Comparison of ENCODE assay signal across 11 mouse cellular contexts in genomic region chr8:84485864-84486263, GRCm38 (mm10).
A peak's percentile ranks its signal among the peaks of the same experiment; 100 is the strongest.
DNase-seq lines count a peak whose midpoint lies in the region; ATAC-seq and TF ChIP-seq lines count a peak whose summit lies in the region.
"Had no signal": no experiment of that assay in that cellular context is flagged by ENCODE, and none has a peak within 500 bp of the region (broad histone marks: within the 10 kb centered on the region; RNA-seq: fewer than 3 reads in every experiment).

No protein-coding gene starts in this region.

- 42% methylated on average over 7 of the region's 7 CpGs for WGBS in kidney, adult 2 months
- 69% methylated on average over 7 of the region's 7 CpGs for WGBS in kidney, embryonic 14.5 days

- DNase-seq in kidney, adult 2 months: peak; percentile 35
- peak; percentile 99 for DNase-seq in cerebellum, adult 11 months
- peak; percentile 45 for DNase-seq in heart, adult 8-10 months (ENCODE audit: low spot score)
- peak in 1 of 2 experiments; percentile 35 for DNase-seq in layer of hippocampus, adult 2 months (ENCODE audit: low spot score in 2 of 2)
- DNase-seq in urinary bladder, postnatal 36 days (ENCODE audit: low spot score in 2 of 2): no peak
- DNase-seq in B cell, adult 2 months: no peak

- no peaks in the 10 kb centered on the region for H3K4me1 ChIP-seq in kidney, adult 2 months (ENCODE audit: control insufficient read depth, insufficient read depth, low read length)
- H3K4me1 ChIP-seq in kidney, embryonic 14.5 days (ENCODE audit: control insufficient read depth, insufficient read depth, low read length): no peaks in the 10 kb centered on the region
- H3K4me1 ChIP-seq: embryonic facial prominence, embryonic 13.5 days had no signal

- no peak overlapping the region for H3K4me2 ChIP-seq in kidney, embryonic 14.5 days (replicated peaks; ENCODE audit: low read depth, low read length)
- H3K4me2 ChIP-seq: embryonic facial prominence, embryonic 13.5 days had no signal

- H3K27me3 ChIP-seq in kidney, adult 2 months (replicated peaks; ENCODE audit: control insufficient read depth, insufficient read depth, low read length): no peaks in the 10 kb centered on the region
- H3K27me3 ChIP-seq in kidney, embryonic 14.5 days (ENCODE audit: control insufficient read depth, insufficient read depth, low read length): no peaks in the 10 kb centered on the region
- H3K27me3 ChIP-seq: embryonic facial prominence, embryonic 13.5 days had no signal

- H3K4me3 ChIP-seq in kidney, adult 2 months (ENCODE audit: insufficient read depth, low read depth, low read length): no peak overlapping the region
- H3K4me3 ChIP-seq in kidney, embryonic 14.5 days (ENCODE audit: low read length): no peak overlapping the region
- no peak overlapping the region for H3K4me3 ChIP-seq in layer of hippocampus, adult 2 months
- H3K4me3 ChIP-seq: embryonic facial prominence, embryonic 13.5 days had no signal

- no peak for TF ChIP-seq POLR2A in kidney, adult 2 months (IDR thresholded peaks at IDR 0.05; ENCODE audit: low read depth, low read length)

- no peaks in the 10 kb centered on the region; the same call in 1 of the 2 replicates for H3K9me3 ChIP-seq in kidney, embryonic 14.5 days (ENCODE audit: control insufficient read depth, low read length)
- H3K9me3 ChIP-seq: embryonic facial prominence, embryonic 13.5 days had no signal

- no peak for ATAC-seq in kidney, embryonic 14.5 days (ENCODE audit: low FRiP score, low TSS enrichment)
- ATAC-seq: Patski had no signal

- TF ChIP-seq CTCF in kidney, adult 2 months (conservative IDR thresholded peaks at IDR 0.05; ENCODE audit: insufficient read depth, insufficient read length, low read depth, low read length): no peak
- no peak for TF ChIP-seq CTCF in layer of hippocampus, adult 2 months (conservative IDR thresholded peaks at IDR 0.05)

- no peak overlapping the region for H3K27ac ChIP-seq in kidney, adult 2 months (ENCODE audit: insufficient read depth, low read depth, low read length)
- no peak overlapping the region for H3K27ac ChIP-seq in kidney, embryonic 14.5 days (ENCODE audit: low read depth, low read length)
- peak overlapping the region; percentile 36; the same call in 1 of the 2 replicates for H3K27ac ChIP-seq in layer of hippocampus, adult 2 months
- H3K27ac ChIP-seq: embryonic facial prominence, embryonic 13.5 days; kidney, postnatal 0 days; macrophage had no signal

- H3K9ac ChIP-seq in kidney, embryonic 14.5 days (ENCODE audit: low read depth, low read length): no peak overlapping the region
- H3K9ac ChIP-seq: embryonic facial prominence, embryonic 13.5 days had no signal

- H3K36me3 ChIP-seq in kidney, adult 2 months (ENCODE audit: control insufficient read depth, insufficient read depth, low read length): no peaks in the 10 kb centered on the region
- H3K36me3 ChIP-seq in kidney, embryonic 14.5 days (ENCODE audit: control insufficient read depth, insufficient read depth, low read length): no peaks in the 10 kb centered on the region
- H3K36me3 ChIP-seq: embryonic facial prominence, embryonic 13.5 days had no signal

Comparison
In these comparisons a context has a peak if more than half of its experiments do, and no peak if none do; other contexts are left out.
1. DNase-seq: peak in kidney, adult 2 months (single experiment), cerebellum, adult 11 months (single experiment) and heart, adult 8-10 months (single experiment); none in urinary bladder, postnatal 36 days (0 of 2) and B cell, adult 2 months (0 of 2).